Comparison of ENCODE assay signal across 21 mouse cellular contexts in genomic region chr12:85095859-85096258, GRCm38 (mm10). TPM values are rescaled to one million over a fixed set of nuclear protein-coding genes. Genes with fewer than 3 reads are reported as not detected.
"Had no signal": no experiment of that assay in that cellular context is flagged by ENCODE, and none has a peak within 500 bp of the region (broad histone marks: within the 10 kb centered on the region; RNA-seq: fewer than 3 reads in every experiment).

No protein-coding gene starts in this region.

- DNase-seq: liver; liver, embryonic 13.5 days; liver, postnatal 0 days; midbrain, embryonic 14.5 days; right cerebral cortex, postnatal 14 days; thymus, adult 2 months; thymus, postnatal 25 days; thymus, postnatal 4 days had no signal

- H3K27me3 ChIP-seq: liver, embryonic 13.5 days; liver, embryonic 15.5 days; lung, embryonic 15.5 days; midbrain, embryonic 12.5 days; neural tube, embryonic 12.5 days; stomach, embryonic 15.5 days had no signal

- H3K4me3 ChIP-seq: liver, embryonic 13.5 days; liver, embryonic 15.5 days; lung, embryonic 15.5 days; megakaryocyte, embryonic 14.5 days; midbrain, embryonic 12.5 days; neural tube, embryonic 12.5 days; stomach, embryonic 15.5 days had no signal

- ATAC-seq: liver, postnatal 0 days; lung, postnatal 0 days had no signal

- H3K4me2 ChIP-seq: liver, embryonic 11.5 days; liver, embryonic 13.5 days; liver, embryonic 15.5 days; lung, embryonic 15.5 days; midbrain, embryonic 12.5 days; neural tube, embryonic 12.5 days; stomach, embryonic 15.5 days had no signal

- H3K36me3 ChIP-seq: liver, embryonic 13.5 days; liver, embryonic 15.5 days; lung, embryonic 15.5 days; midbrain, embryonic 12.5 days; neural tube, embryonic 12.5 days; stomach, embryonic 15.5 days had no signal

- H3K27ac ChIP-seq: liver, embryonic 13.5 days; liver, embryonic 15.5 days; lung, embryonic 15.5 days; macrophage; midbrain, embryonic 12.5 days; neural tube, embryonic 12.5 days; stomach, embryonic 15.5 days; stomach, postnatal 0 days had no signal

- H3K9me3 ChIP-seq: liver, embryonic 13.5 days; liver, embryonic 15.5 days; lung, embryonic 15.5 days; megakaryocyte, embryonic 14.5 days; midbrain, embryonic 12.5 days; neural tube, embryonic 12.5 days; stomach, embryonic 15.5 days had no signal

- H3K9ac ChIP-seq: liver, embryonic 13.5 days; liver, embryonic 15.5 days; liver, postnatal 0 days; lung, embryonic 15.5 days; midbrain, embryonic 12.5 days; neural tube, embryonic 12.5 days; stomach, embryonic 15.5 days had no signal

RNA-seq across cellular contexts. Expression of gene Prox2, which starts 14.7 kb away (rescaled TPM):
- total RNA-seq: monocyte, adult 5-6 weeks had no signal

RNA-seq across cellular contexts. Expression of gene Rps6kl1, which starts 55.2 kb away (rescaled TPM):
- total RNA-seq: megakaryocyte progenitor cell, adult 5-6 weeks; neutrophil, adult 5-6 weeks had no signal
- polyA plus RNA-seq: macrophage had no signal
